Mouse (Mus musculus): ENCODE measurements at regions not wholly inside any gene's neighbourhood (a gene's known extent, or its start where the extent isn't known, plus 50 kb on each side); places are given as distances from the start of the nearest gene placed in this dataset.
"Not testable (repeated sequence)": the region's sequence is repeated elsewhere in the genome, so short reads cannot be mapped to it uniquely, and the experiment has no call there.

DNA sequence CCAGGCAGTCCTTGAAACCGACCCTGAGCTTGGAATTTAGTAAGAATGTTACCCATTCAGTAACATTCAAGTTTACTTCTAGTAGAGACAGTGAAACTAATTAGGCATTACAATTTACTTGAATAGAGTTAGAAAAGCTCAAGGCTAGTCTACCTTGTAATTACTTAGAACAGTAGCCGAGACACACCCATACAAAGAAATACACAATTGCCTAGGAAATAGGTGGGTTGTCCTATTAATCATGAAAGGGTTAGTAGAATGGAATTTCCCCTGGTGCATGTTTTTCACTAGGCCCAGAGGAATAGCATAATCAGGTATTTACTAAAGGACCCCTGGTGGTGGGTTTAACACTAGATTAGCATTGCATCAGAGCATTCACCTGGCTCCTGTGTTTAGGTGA is 288.2 kb upstream of the Cypt12 start:
- not testable (repeated sequence) for TF ChIP-seq POLR2A, CTCF (IDR thresholded peaks at IDR 0.05; ENCODE audit: extremely low read depth, insufficient read depth, low read length)

Data from cortical plate, adult 2 months (tissue).